Mouse (Mus musculus): ENCODE results near the gene Tbxa2r. TPM values are rescaled to one million over a fixed set of nuclear protein-coding genes. Genes with fewer than 3 reads are reported as not detected.

Gene Tbxa2r
- polyA plus RNA-seq, 1 experiment from 2014 or later, result 21.7 TPM

GRCm38 (mm10) chr10:81340551-81341332 lies 12.2 kb downstream of the Tbxa2r start:
- ATAC-seq, result no peak
- no peak overlapping the region for H3K4me3 ChIP-seq (replicated peaks)

GRCm38 (mm10) chr10:81341333-81341949 lies 12.9 kb downstream of the Tbxa2r start:
- H3K27ac ChIP-seq, result no peak overlapping the region
- peaks cover 13% of the 10 kb centered on the region for H3K27me3 ChIP-seq (replicated peaks)
- 0 out of 2 replicates have a peak, but pooled peaks cover 3% of the 10 kb centered on the region for H3K36me3 ChIP-seq
- H3K4me3 ChIP-seq (replicated peaks), result no peak overlapping the region
- H3K4me2 ChIP-seq (replicated peaks), result no peak overlapping the region
- H3K9me3 ChIP-seq, result no peaks in the 10 kb centered on the region
- ATAC-seq, result no peak
- H3K4me1 ChIP-seq (replicated peaks), result peaks cover 21% of the 10 kb centered on the region
- 33% methylated on average over 16 of the region's 16 CpGs for WGBS
- H3K9ac ChIP-seq, result no peak overlapping the region

More at GRCm38 (mm10) chr10:81340551-81341332, 12.2 kb downstream of the Tbxa2r start:
- H3K4me2 ChIP-seq (replicated peaks), result no peak overlapping the region; the same call in 1 of the 2 replicates
- H3K27ac ChIP-seq, result no peak overlapping the region
- H3K9me3 ChIP-seq, result no peaks in the 10 kb centered on the region
- WGBS, result 46% methylated on average over 17 of the region's 17 CpGs
- H3K27me3 ChIP-seq (replicated peaks), result peaks cover 13% of the 10 kb centered on the region
- no peaks in the 10 kb centered on the region for H3K36me3 ChIP-seq
- no peak overlapping the region for H3K9ac ChIP-seq
- H3K4me1 ChIP-seq (replicated peaks), result peaks cover 23% of the 10 kb centered on the region

- 0 out of 2 replicates have a peak, but pooled peaks have one; percentile 4 for ATAC-seq
- 5% methylated on average over 64 of the region's 67 CpGs for WGBS
- H3K9ac ChIP-seq, result peak within 1 kb of the TSS; percentile 53
Observed at GRCm38 (mm10) chr10:81342686-81343505, 14.4 kb downstream of the Tbxa2r start, which contains the start of gene Gipc3. Gene Gipc3 (minus strand): TSS chr10:81343266.

GRCm38 (mm10) chr10:81344421-81345161 lies 16.1 kb downstream of the Tbxa2r start:
- peaks cover 13% of the 10 kb centered on the region for H3K27me3 ChIP-seq (replicated peaks)
- H3K4me1 ChIP-seq (replicated peaks), result peaks cover 42% of the 10 kb centered on the region
- no peak for ATAC-seq
- H3K36me3 ChIP-seq, result 0 out of 2 replicates have a peak, but pooled peaks cover 9% of the 10 kb centered on the region
- 48% methylated on average over 8 of the region's 8 CpGs for WGBS
- no peak overlapping the region for H3K27ac ChIP-seq
- no peak overlapping the region for H3K4me3 ChIP-seq (replicated peaks)
- no peak overlapping the region for H3K9ac ChIP-seq
- H3K9me3 ChIP-seq, result no peaks in the 10 kb centered on the region
- H3K4me2 ChIP-seq (replicated peaks), result no peak overlapping the region

More at GRCm38 (mm10) chr10:81342686-81343505, 14.4 kb downstream of the Tbxa2r start, which contains the start of gene Gipc3:
- H3K4me3 ChIP-seq (replicated peaks), result peak within 1 kb of the TSS; percentile 51
- H3K27me3 ChIP-seq (replicated peaks), result peaks cover 13% of the 10 kb centered on the region
- H3K4me2 ChIP-seq (replicated peaks), result peak within 1 kb of the TSS; percentile 93
- 0 out of 2 replicates have a peak, but pooled peaks cover 9% of the 10 kb centered on the region for H3K36me3 ChIP-seq
- H3K4me1 ChIP-seq (replicated peaks), result peaks cover 31% of the 10 kb centered on the region
- H3K9me3 ChIP-seq, result no peaks in the 10 kb centered on the region
- H3K27ac ChIP-seq, result no peak within 1 kb of the TSS

GRCm38 (mm10) chr10:81345162-81345534 lies 16.6 kb downstream of the Tbxa2r start:
- Histone ChIP-seq H3K4me3 (replicated peaks) (no peak overlapping the region), H3K9ac (no peak overlapping the region), H3K4me2 (replicated peaks) (no peak overlapping the region), H3K27me3 (replicated peaks) (peaks cover 13% of the 10 kb centered on the region), H3K27ac (no peak overlapping the region), H3K9me3 (no peaks in the 10 kb centered on the region), H3K36me3 (0 out of 2 replicates have a peak, but pooled peaks cover 9% of the 10 kb centered on the region), H3K4me1 (replicated peaks) (peaks cover 45% of the 10 kb centered on the region)
- 85% methylated on average over 4 of the region's 4 CpGs for WGBS
- ATAC-seq, result no peak

GRCm38 (mm10) chr10:81346453-81347067 lies 18.0 kb downstream of the Tbxa2r start:
- ATAC-seq, result peak; percentile 37

GRCm38 (mm10) chr10:81349146-81349545 lies 20.6 kb downstream of the Tbxa2r start:
- H3K27ac ChIP-seq, result peak overlapping the region; percentile 45; the same call in 1 of the 2 replicates
- no peaks in the 10 kb centered on the region; the same call in 1 of the 2 replicates for H3K27me3 ChIP-seq (replicated peaks)
- 0 out of 2 replicates have a peak, but pooled peaks cover 9% of the 10 kb centered on the region for H3K36me3 ChIP-seq
- peak overlapping the region; percentile 82 for H3K9ac ChIP-seq
- peak; percentile 35 for ATAC-seq
- H3K9me3 ChIP-seq, result no peaks in the 10 kb centered on the region
- peak overlapping the region; percentile 78 for H3K4me3 ChIP-seq (replicated peaks)
- 4% methylated on average over 12 of the region's 12 CpGs for WGBS
- H3K4me2 ChIP-seq (replicated peaks), result peak overlapping the region; percentile 84
- peaks cover 37% of the 10 kb centered on the region for H3K4me1 ChIP-seq (replicated peaks)

More at GRCm38 (mm10) chr10:81346453-81347067, 18.0 kb downstream of the Tbxa2r start:
- H3K27ac ChIP-seq, result peak overlapping the region; percentile 59; the same call in 1 of the 2 replicates
- peak overlapping the region; percentile 35; the same call in 1 of the 2 replicates for H3K9ac ChIP-seq
- peaks cover 41% of the 10 kb centered on the region for H3K4me1 ChIP-seq (replicated peaks)
- H3K27me3 ChIP-seq (replicated peaks), result peaks cover 13% of the 10 kb centered on the region
- H3K4me3 ChIP-seq (replicated peaks), result peak overlapping the region; percentile 31
- 0 out of 2 replicates have a peak, but pooled peaks cover 9% of the 10 kb centered on the region for H3K36me3 ChIP-seq
- H3K9me3 ChIP-seq, result no peaks in the 10 kb centered on the region
- WGBS, result 15% methylated on average over 54 of the region's 55 CpGs
- H3K4me2 ChIP-seq (replicated peaks), result peak overlapping the region; percentile 70

- under 1% methylated on average over 29 of the region's 29 CpGs for WGBS
- H3K9ac ChIP-seq, result peak overlapping the region; percentile 82
- peak overlapping the region; percentile 78 for H3K4me3 ChIP-seq (replicated peaks)
- H3K9me3 ChIP-seq, result no peaks in the 10 kb centered on the region
- H3K4me1 ChIP-seq (replicated peaks), result peaks cover 37% of the 10 kb centered on the region
- H3K27me3 ChIP-seq (replicated peaks), result no peaks in the 10 kb centered on the region
- no peak; the same call in 1 of the 2 replicates for ATAC-seq
- peak overlapping the region; percentile 84 for H3K4me2 ChIP-seq (replicated peaks)
- H3K27ac ChIP-seq, result peak overlapping the region; percentile 77
- H3K36me3 ChIP-seq, result 0 out of 2 replicates have a peak, but pooled peaks cover 9% of the 10 kb centered on the region
Observed at GRCm38 (mm10) chr10:81349961-81350350, 21.4 kb downstream of the Tbxa2r start.

GRCm38 (mm10) chr10:81350351-81351063 lies 22.0 kb downstream of the Tbxa2r start, which contains the start of gene Hmg20b:
Gene Hmg20b (minus strand): TSS chr10:81350480.
- WGBS, result under 1% methylated on average over 54 of the region's 54 CpGs
- 0 out of 2 replicates have a peak, but pooled peaks cover 9% of the 10 kb centered on the region for H3K36me3 ChIP-seq
- H3K9me3 ChIP-seq, result no peaks in the 10 kb centered on the region
- peak within 1 kb of the TSS; percentile 84 for H3K4me2 ChIP-seq (replicated peaks)
- H3K9ac ChIP-seq, result peak within 1 kb of the TSS; percentile 82
- peak within 1 kb of the TSS; percentile 78 for H3K4me3 ChIP-seq (replicated peaks)
- peaks cover 37% of the 10 kb centered on the region for H3K4me1 ChIP-seq (replicated peaks)
- peak; percentile 93 for ATAC-seq
- no peaks in the 10 kb centered on the region for H3K27me3 ChIP-seq (replicated peaks)
- H3K27ac ChIP-seq, result peak within 1 kb of the TSS; percentile 78

- Histone ChIP-seq H3K4me2 (replicated peaks) (peak overlapping the region; percentile 35; the same call in 1 of the 2 replicates), H3K27ac (peak overlapping the region; percentile 40; the same call in 1 of the 2 replicates), H3K36me3 (0 out of 2 replicates have a peak, but pooled peaks cover 6% of the 10 kb centered on the region), H3K4me1 (replicated peaks) (peaks cover 37% of the 10 kb centered on the region), H3K9me3 (no peaks in the 10 kb centered on the region), H3K9ac (no peak overlapping the region; the same call in 1 of the 2 replicates), H3K4me3 (replicated peaks) (no peak overlapping the region), H3K27me3 (replicated peaks) (no peaks in the 10 kb centered on the region)
- WGBS, result 14% methylated on average over 9 of the region's 9 CpGs
- no peak for ATAC-seq
Observed at GRCm38 (mm10) chr10:81351678-81352291, 23.3 kb downstream of the Tbxa2r start.
